Mouse (Mus musculus): ENCODE results near the gene Epha6. TPM values are rescaled to one million over a fixed set of nuclear protein-coding genes. Genes with fewer than 3 reads are reported as not detected.

Epha6 gene
- total and polyA plus RNA-seq, 2 experiments from 2014 or later, result 5.3 to 25.3 TPM

DNA sequence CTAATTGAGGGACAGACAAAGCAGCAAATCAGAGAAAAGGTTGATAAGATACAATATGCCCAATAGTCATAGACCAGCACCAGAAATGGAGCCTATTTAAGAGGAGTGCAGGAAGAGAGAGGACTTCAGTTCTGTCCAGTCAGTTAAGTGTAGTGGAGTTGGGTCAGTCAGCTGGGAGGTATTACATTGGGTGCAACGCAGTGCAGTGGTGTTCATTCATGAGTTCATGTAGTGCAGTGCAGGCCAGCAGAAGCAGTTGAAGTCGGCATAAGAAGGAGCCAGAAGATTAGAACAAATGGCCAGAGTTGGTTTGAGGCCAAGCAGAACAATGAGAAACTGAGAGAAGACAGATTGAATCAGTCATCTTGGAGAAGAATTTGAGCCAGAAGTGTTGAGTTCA, 833.0 kb downstream of the Epha6 start:
- Histone ChIP-seq H3K4me3 (ENCODE audit: low read depth, low read length) (no peak overlapping the region), H3K4me1 (ENCODE audit: insufficient read depth, low read length) (no peaks in the 10 kb centered on the region), H3K27ac (ENCODE audit: low read depth, low read length) (no peak overlapping the region), H3K9me3 (ENCODE audit: low read length) (no peaks in the 10 kb centered on the region), H3K9ac (replicated peaks; ENCODE audit: low read length, poor library complexity, severe bottlenecking) (no peak overlapping the region), H3K27me3 (ENCODE audit: insufficient read depth, low read length) (no peaks in the 10 kb centered on the region), H3K36me3 (ENCODE audit: insufficient read depth, low read length) (no peaks in the 10 kb centered on the region), H3K4me2 (ENCODE audit: low read depth, low read length, poor library complexity, severe bottlenecking) (no peak overlapping the region)
- WGBS, result 92% methylated on average over 2 of the region's 2 CpGs
- DNase-seq (ENCODE audit: low spot score) (no peak), ATAC-seq (ENCODE audit: low FRiP score) (no peak)
- no peak for TF ChIP-seq CTCF (IDR thresholded peaks at IDR 0.05)

DNA sequence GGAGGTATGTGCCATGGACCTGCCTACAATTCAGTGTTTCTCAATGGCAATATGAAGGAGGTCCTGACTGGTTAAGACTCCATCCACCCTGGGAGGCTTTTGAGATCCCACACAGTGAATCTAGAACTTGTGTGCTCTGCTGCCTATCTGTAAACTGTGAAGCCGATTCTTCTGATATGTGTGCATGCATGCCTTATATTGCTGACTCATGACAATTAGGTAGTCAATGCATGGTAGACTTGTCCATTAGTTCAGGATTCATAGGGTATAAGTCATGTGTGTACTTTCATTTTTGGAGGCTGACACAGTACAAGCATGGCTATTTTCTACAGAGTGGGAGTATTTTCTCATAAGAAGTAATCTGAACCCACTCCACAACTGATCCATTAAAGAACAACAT, 834.9 kb downstream of the Epha6 start:
- no peaks in the 10 kb centered on the region for H3K36me3 ChIP-seq (ENCODE audit: insufficient read depth, low read length)
- H3K27me3 ChIP-seq (ENCODE audit: insufficient read depth, low read length), result no peaks in the 10 kb centered on the region
- DNase-seq (ENCODE audit: low spot score) (no peak), ATAC-seq (ENCODE audit: low FRiP score) (no peak)
- H3K4me3 ChIP-seq (ENCODE audit: low read depth, low read length), result no peak overlapping the region
- no peak overlapping the region for H3K27ac ChIP-seq (ENCODE audit: low read depth, low read length)
- WGBS, result 100% methylated on average over 1 of the region's 1 CpGs
- H3K9me3 ChIP-seq (ENCODE audit: low read length), result no peaks in the 10 kb centered on the region
- H3K4me2 ChIP-seq (ENCODE audit: low read depth, low read length, poor library complexity, severe bottlenecking), result no peak overlapping the region
- H3K4me1 ChIP-seq (ENCODE audit: insufficient read depth, low read length), result no peaks in the 10 kb centered on the region
- H3K9ac ChIP-seq (replicated peaks; ENCODE audit: low read length, poor library complexity, severe bottlenecking), result no peak overlapping the region
- no peak for TF ChIP-seq CTCF (IDR thresholded peaks at IDR 0.05)

GRCm38 (mm10) chr16:59769936-59770335, 835.4 kb downstream of the Epha6 start:
- H3K4me3 ChIP-seq (ENCODE audit: low read depth, low read length), result no peak overlapping the region
- WGBS, result 83% methylated on average over 7 of the region's 7 CpGs
- no peaks in the 10 kb centered on the region for H3K36me3 ChIP-seq (ENCODE audit: insufficient read depth, low read length)
- H3K27ac ChIP-seq (ENCODE audit: low read depth, low read length), result no peak overlapping the region
- no peak for DNase-seq (ENCODE audit: low spot score)
- no peak overlapping the region for H3K9ac ChIP-seq (replicated peaks; ENCODE audit: low read length, poor library complexity, severe bottlenecking)
- no peak overlapping the region for H3K4me2 ChIP-seq (ENCODE audit: low read depth, low read length, poor library complexity, severe bottlenecking)
- H3K9me3 ChIP-seq (ENCODE audit: low read length), result no peaks in the 10 kb centered on the region
- H3K4me1 ChIP-seq (ENCODE audit: insufficient read depth, low read length), result no peaks in the 10 kb centered on the region
- ATAC-seq (ENCODE audit: low FRiP score), result no peak
- TF ChIP-seq CTCF (IDR thresholded peaks at IDR 0.05), result no peak
- H3K27me3 ChIP-seq (ENCODE audit: insufficient read depth, low read length), result no peaks in the 10 kb centered on the region

DNA sequence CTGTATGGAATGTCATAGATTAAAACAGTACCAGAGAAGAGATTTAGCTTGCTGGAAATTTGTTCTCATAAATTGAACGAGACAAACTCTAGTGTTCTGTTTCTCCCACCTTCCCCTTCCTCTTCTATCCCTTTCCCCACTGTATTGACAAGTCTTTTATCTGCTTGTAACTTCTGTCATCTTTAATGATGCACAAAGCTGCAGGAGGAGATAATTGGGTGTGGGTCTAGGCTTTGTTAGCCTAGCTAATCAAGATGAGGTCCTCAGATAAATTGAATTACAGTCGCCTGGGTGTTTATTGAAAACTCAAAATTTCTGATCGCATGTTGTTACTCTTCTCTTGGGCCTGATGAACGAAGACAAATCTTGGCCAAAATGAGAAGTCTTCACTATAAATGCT, 844.5 kb downstream of the Epha6 start:
- Histone ChIP-seq H3K9me3 (ENCODE audit: low read length) (no peaks in the 10 kb centered on the region), H3K36me3 (ENCODE audit: insufficient read depth, low read length) (no peaks in the 10 kb centered on the region), H3K4me3 (ENCODE audit: low read depth, low read length) (no peak overlapping the region), H3K4me2 (ENCODE audit: low read depth, low read length, poor library complexity, severe bottlenecking) (no peak overlapping the region), H3K27ac (ENCODE audit: low read depth, low read length) (no peak overlapping the region), H3K27me3 (ENCODE audit: insufficient read depth, low read length) (no peaks in the 10 kb centered on the region), H3K9ac (replicated peaks; ENCODE audit: low read length, poor library complexity, severe bottlenecking) (no peak overlapping the region), H3K4me1 (ENCODE audit: insufficient read depth, low read length) (no peaks in the 10 kb centered on the region)
- 82% methylated on average over 4 of the region's 4 CpGs for WGBS
- no peak for DNase-seq (ENCODE audit: low spot score)
- ATAC-seq (ENCODE audit: low FRiP score), result no peak
- no peak for TF ChIP-seq CTCF (IDR thresholded peaks at IDR 0.05)

- no peaks in the 10 kb centered on the region for H3K9me3 ChIP-seq (ENCODE audit: low read length)
- ATAC-seq (ENCODE audit: low FRiP score) (no peak), DNase-seq (ENCODE audit: low spot score) (no peak)
- H3K27me3 ChIP-seq (ENCODE audit: insufficient read depth, low read length), result no peaks in the 10 kb centered on the region
- no peak overlapping the region for H3K4me3 ChIP-seq (ENCODE audit: low read depth, low read length)
- 92% methylated on average over 4 of the region's 4 CpGs for WGBS
- no peaks in the 10 kb centered on the region for H3K36me3 ChIP-seq (ENCODE audit: insufficient read depth, low read length)
- H3K4me1 ChIP-seq (ENCODE audit: insufficient read depth, low read length), result no peaks in the 10 kb centered on the region
- H3K4me2 ChIP-seq (ENCODE audit: low read depth, low read length, poor library complexity, severe bottlenecking), result no peak overlapping the region
- H3K9ac ChIP-seq (replicated peaks; ENCODE audit: low read length, poor library complexity, severe bottlenecking), result no peak overlapping the region
- H3K27ac ChIP-seq (ENCODE audit: low read depth, low read length), result no peak overlapping the region
- TF ChIP-seq CTCF (IDR thresholded peaks at IDR 0.05), result no peak
Observed at GRCm38 (mm10) chr16:59750905-59751304, 854.4 kb downstream of the Epha6 start.

GRCm38 (mm10) chr16:59743669-59744068, 861.7 kb downstream of the Epha6 start:
- WGBS, result 88% methylated on average over 1 of the region's 1 CpGs
- Histone ChIP-seq H3K4me1 (ENCODE audit: insufficient read depth, low read length) (no peaks in the 10 kb centered on the region), H3K27ac (ENCODE audit: low read depth, low read length) (no peak overlapping the region), H3K9me3 (ENCODE audit: low read length) (no peaks in the 10 kb centered on the region), H3K4me3 (ENCODE audit: low read depth, low read length) (no peak overlapping the region), H3K36me3 (ENCODE audit: insufficient read depth, low read length) (no peaks in the 10 kb centered on the region), H3K9ac (replicated peaks; ENCODE audit: low read length, poor library complexity, severe bottlenecking) (no peak overlapping the region), H3K4me2 (ENCODE audit: low read depth, low read length, poor library complexity, severe bottlenecking) (no peak overlapping the region), H3K27me3 (ENCODE audit: insufficient read depth, low read length) (no peaks in the 10 kb centered on the region)
- ATAC-seq (ENCODE audit: low FRiP score), result no peak
- DNase-seq (ENCODE audit: low spot score), result no peak
- TF ChIP-seq CTCF (IDR thresholded peaks at IDR 0.05), result no peak
